Mouse (Mus musculus) left cerebral cortex, postnatal 14 days (tissue): Measurements from ENCODE around the gene Gucy2c. TPM values are rescaled to one million over a fixed set of nuclear protein-coding genes. Genes with fewer than 3 reads are reported as not detected.

Source experiments
- DNase-seq, 2 experiments: peaks; one replicate each; pipeline ENCODE4 v3.0.0; 2021 to 2022; ENCODE audit warnings: low spot score in 2 of 2, mixed read lengths in 1 of 2
- intact Hi-C: fragments of 180-260 bp; cut with DNase I; formaldehyde crosslinking; loops from one replicate; pipeline ENCODE4 v1.15.1; 2025
- total RNA-seq, 2 experiments: library from RNA; stranded (reverse); gene quantifications; 2 replicates each; pipeline ENCODE4 v1.2.3; 2021

Gucy2c gene
- total RNA-seq, 2 experiments from 2014 or later = 0.42 to 0.57 TPM

GRCm38 (mm10) chr6:136745586-136745985, 36.0 kb downstream of the Gucy2c start:
- intact Hi-C loops = no loop called here

GRCm38 (mm10) chr6:136743729-136744128, 37.8 kb downstream of the Gucy2c start:
- no peak for DNase-seq
- intact Hi-C loops = loop anchor here (2.0 kb wide), 2 partner anchors 123 to 321 kb away; no protein-coding TSS in a partner anchor

More at GRCm38 (mm10) chr6:136745586-136745985, 36.0 kb downstream of the Gucy2c start:
- no peak for DNase-seq

- intact Hi-C loops = loop anchor here (2.0 kb wide), 2 partner anchors 122 to 320 kb away; no protein-coding TSS in a partner anchor
- DNase-seq = peak; percentile 94 to 95
These were observed 39.0 kb downstream of the Gucy2c start for GRCm38 (mm10) chr6:136742352-136743118.

DNA sequence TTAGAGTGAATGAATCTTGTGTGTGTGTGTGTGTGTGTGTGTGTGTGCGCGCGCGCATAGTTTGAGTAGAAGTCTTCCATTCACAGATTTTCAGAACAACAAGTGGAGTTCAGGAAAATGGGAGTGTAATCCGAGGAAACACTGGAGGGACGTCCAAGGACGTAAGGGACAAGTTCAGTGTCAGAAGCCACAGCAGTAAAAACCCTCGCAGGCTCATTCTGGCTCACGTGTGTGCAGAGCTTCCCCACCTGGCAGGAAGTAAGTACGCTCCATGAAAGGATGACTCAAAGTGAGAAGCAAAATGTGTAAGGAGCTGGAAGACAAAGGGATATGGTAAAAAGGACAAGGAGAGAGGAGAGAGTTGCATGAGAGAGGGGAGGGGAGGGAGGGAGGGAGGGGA, 40.3 kb downstream of the Gucy2c start:
- intact Hi-C loops = no loop called here
- DNase-seq = no peak

- intact Hi-C loops = no loop called here
- DNase-seq = no peak
These were observed 45.8 kb downstream of the Gucy2c start for GRCm38 (mm10) chr6:136735766-136736165.

GRCm38 (mm10) chr6:136728144-136728543, 53.4 kb downstream of the Gucy2c start:
- intact Hi-C loops = no loop called here
- DNase-seq = no peak

DNA sequence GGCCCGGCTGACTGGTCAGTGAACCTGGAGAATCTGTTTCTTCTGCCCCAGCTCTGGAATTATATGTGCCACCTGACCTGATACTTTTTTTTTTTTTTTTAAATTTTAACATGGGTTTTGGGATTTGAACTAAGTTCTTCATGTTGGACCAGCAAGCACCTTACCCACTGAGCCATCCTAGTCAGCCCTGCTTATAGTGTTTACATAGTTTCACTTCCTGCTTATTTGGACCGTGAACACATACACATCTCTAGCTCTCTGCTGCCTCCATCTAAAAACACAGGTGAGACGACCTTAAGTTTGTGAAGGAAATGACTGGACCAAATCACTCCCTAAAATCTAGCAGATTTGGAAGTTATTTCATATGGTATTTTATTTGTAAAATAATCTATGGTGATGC, 58.4 kb downstream of the Gucy2c start:
- intact Hi-C loops = loop anchor here (2.0 to 5.0 kb wide), 2 partner anchors 106 to 300 kb away; no protein-coding TSS in a partner anchor
- DNase-seq = no peak

GRCm38 (mm10) chr6:136722565-136722964, 59.0 kb downstream of the Gucy2c start:
- intact Hi-C loops = loop anchor here (2.0 to 5.0 kb wide), 2 partner anchors 105 to 300 kb away; no protein-coding TSS in a partner anchor
- DNase-seq = no peak

- intact Hi-C loops = loop anchor here (2.0 to 5.0 kb wide), 2 partner anchors 105 to 299 kb away; no protein-coding TSS in a partner anchor
- DNase-seq = peak; percentile 39 to 71
These were observed 59.6 kb downstream of the Gucy2c start for GRCm38 (mm10) chr6:136721925-136722324.

DNA sequence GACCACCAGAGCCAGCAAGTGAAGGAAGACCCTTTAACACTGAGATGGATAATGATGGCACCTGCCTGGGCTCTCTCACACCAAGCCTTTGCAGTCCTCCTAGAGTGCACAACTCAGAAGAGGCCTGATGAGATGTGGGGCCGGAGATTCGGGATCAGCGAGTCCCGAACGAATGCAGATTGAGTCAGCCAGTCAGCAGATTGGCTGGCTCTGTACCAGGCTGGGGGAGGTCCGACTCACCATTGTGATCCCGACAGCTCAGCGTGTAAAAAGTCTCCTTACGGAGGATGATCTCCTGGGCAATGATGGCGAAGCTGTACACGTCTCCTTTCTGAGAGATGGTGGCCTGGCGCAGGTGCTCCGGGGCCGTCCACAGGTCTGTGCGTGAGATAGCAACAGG, 61.1 kb downstream of the Gucy2c start:
- intact Hi-C loops = loop anchor here (5.0 kb wide), 1 partner anchor 103 kb away; no protein-coding TSS in a partner anchor

GRCm38 (mm10) chr6:136715881-136716431, 65.6 kb downstream of the Gucy2c start:
- intact Hi-C loops = no loop called here
- no peak for DNase-seq

More for the DNA sequence above, 61.1 kb downstream of the Gucy2c start:
- DNase-seq = no peak

DNA sequence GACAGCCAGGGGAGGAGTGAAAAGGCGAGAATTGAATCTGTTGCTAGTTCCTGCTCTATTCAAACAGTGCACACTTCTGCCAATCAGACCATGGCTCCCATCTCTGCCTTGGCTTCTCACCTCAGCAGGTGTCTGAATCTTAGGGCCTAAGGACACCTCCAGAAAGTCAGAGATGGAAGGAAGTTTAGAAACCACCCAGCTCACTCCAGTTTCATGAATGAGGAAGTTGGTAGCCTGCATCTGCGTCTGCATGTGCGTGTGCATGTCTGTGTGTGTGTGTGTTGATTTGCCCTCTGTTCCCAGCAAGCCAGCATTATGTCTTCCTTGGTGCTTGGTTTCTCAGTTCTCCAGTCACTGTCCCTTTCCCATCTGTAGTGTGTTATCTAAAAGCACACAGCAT, 67.5 kb downstream of the Gucy2c start:
- intact Hi-C loops = no loop called here
- DNase-seq = no peak

- intact Hi-C loops = no loop called here
- DNase-seq = no peak
These were observed 71.2 kb downstream of the Gucy2c start for GRCm38 (mm10) chr6:136710408-136710807.

DNA sequence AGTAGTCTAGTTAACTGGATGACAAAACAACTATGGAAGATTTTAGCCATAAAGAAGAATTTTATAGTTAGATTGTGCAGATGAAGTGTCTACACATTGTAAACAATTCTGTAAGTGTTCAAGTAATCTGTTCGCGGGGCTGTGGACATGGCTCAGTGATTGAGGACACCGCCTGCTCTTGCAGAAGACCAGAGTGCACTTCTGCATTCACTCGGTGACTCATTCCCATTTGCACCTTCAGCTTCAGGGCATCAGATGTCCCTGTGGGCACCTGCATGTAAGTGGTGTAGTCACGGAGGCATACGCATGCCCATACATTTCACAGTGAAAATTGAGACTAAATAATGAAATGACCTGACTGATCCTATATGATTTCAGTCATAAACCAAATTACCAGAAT, 73.0 kb downstream of the Gucy2c start:
- DNase-seq = no peak
- intact Hi-C loops = no loop called here

DNA sequence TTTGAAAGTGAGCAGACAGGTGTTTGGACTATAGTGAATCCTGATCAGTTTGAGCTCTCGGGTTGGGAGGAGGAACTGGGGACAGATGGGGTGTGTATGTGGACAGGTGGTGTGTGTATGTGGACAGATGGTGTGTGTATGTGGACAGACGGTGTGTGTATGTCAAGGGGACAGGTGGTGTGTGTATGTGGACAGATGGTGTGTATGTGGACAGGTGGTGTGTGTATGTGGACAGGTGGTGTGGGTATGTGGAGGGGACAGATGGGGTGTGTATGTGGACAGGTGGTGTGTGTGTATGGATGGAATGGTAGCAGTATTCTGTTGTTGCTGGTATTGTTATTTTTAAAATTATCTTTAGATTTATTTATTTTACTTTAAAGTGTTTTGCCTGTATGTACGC, 79.7 kb downstream of the Gucy2c start:
- intact Hi-C loops = no loop called here
- DNase-seq = no peak

GRCm38 (mm10) chr6:136701185-136701584, 80.4 kb downstream of the Gucy2c start:
- intact Hi-C loops = no loop called here
- no peak for DNase-seq

GRCm38 (mm10) chr6:136691314-136691713, 90.3 kb downstream of the Gucy2c start:
- intact Hi-C loops = no loop called here

DNA sequence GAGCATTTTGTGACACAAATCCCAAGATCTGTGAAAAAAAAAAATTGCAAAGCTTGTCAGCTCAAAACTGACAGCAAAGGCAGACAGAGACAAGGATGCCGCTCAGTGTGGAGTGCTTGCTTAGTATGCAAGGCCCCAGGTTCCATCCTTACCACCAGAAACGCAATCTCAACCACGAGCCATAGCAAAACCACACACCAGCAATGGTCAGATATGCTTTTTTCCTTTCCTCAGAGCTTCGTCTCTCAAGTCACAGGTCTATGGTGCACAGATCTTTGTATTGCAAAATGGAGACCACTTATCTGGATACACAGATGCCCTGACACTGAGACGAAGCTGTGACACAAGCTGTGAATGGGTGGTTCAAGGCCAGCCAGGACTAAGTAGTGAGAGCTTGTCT, 91.0 kb downstream of the Gucy2c start:
- DNase-seq = no peak

More at GRCm38 (mm10) chr6:136691314-136691713, 90.3 kb downstream of the Gucy2c start:
- DNase-seq = no peak

DNA sequence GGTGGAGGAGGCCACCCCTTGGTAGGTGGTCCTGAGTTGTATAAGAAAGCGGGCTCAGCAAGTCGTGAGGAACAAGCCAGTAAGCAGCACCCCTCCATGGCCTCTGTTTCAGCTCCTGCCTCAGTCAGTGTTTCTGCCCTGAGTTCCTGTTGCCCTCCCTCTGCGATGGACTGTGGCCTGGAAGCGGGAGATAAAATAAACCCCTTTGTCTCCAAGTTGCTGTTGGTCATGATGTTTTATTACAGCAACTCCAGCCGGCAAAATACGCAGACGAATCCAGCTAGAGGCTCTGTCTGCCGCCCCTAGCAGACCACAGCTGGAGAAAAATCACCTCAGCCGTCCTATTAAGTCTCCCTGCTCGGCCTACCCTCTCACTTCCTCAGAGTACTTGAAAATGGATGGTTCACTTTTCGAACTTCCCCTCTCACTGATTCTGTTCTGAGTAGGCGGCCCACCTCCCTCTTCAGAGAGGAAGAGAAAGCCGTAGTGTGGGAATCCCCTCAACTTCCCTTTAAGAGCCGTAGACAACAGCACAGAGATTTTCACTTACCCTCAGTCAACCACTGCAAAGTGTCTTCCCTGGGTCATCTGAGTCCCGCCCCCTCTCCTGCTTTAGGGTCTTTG, 91.7 kb downstream of the Gucy2c start:
- peak; percentile 14 to 18 for DNase-seq
- intact Hi-C loops = no loop called here

More for the DNA sequence above, 91.0 kb downstream of the Gucy2c start:
- intact Hi-C loops = no loop called here

GRCm38 (mm10) chr6:136685433-136685832, 96.1 kb downstream of the Gucy2c start:
- no peak for DNase-seq
- intact Hi-C loops = no loop called here
